Mouse (Mus musculus) lung, postnatal 25 days (tissue): ENCODE measurements around the gene Arpp21.
"Not testable (repeated sequence)": the region's sequence is repeated elsewhere in the genome, so short reads cannot be mapped to it uniquely, and the experiment has no call there.

Experiments used
- DNase-seq: peaks from one replicate; pipeline ENCODE4 v3.0.0; 2022; ENCODE audit warnings: low spot score

Gene Arpp21

GRCm38 (mm10) chr9:112102155-112102851, 133.4 kb downstream of the Arpp21 start:
- no peak for DNase-seq

DNA sequence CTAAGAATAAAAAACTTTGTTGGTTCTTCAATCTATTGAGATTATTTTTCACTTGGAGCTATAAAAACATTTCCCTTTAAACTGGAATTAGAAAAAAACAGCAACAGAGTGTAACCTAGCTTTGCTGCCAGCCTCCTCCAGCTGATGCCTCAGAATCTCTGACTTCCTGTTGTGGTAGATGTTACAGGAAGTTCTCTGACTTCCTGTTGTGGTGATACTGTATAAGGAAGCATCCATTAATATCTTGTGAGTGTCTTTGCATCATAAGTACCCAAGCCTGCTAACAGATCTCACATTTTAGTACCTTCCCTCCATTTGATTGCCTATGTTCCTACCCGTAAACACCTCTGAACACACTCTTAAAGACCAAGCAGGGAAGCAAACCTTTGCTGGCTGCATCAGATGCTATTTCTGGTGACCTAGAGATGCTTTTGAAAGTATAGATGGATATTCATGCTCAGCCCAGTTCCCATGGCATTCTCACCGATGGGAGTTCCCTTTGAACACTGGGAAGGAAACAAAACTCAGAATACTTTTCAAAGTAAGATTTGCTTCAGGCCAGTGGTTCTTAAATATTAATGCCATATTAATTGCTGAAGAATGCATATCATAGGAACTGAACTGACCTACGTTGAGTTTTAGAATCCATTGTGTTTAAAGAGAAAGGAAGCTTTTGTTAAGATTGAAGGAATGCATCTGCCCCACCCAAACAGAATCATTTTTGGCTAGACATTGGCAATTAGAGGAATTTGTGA, 134.7 kb downstream of the Arpp21 start:
- peak; percentile 38 for DNase-seq

DNA sequence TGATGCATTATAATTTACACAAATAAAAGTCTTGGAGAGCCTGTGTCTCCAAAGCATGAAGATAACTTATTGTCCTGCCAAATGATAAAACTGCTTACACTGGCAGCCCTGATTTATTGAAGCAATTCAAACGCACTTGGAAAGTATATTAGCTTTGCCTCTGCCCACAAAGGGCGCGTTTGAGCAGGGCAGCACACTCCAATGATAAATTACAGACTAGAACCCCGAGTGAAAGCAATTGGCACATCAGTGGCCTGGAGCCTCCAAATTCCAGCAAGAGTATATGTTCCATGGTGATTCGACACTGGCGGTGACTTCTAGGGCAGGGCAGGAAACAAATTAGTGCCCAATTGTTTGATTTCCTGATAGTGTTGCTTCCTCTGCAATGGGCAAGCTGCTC, 137.5 kb downstream of the Arpp21 start:
- no peak for DNase-seq

DNA sequence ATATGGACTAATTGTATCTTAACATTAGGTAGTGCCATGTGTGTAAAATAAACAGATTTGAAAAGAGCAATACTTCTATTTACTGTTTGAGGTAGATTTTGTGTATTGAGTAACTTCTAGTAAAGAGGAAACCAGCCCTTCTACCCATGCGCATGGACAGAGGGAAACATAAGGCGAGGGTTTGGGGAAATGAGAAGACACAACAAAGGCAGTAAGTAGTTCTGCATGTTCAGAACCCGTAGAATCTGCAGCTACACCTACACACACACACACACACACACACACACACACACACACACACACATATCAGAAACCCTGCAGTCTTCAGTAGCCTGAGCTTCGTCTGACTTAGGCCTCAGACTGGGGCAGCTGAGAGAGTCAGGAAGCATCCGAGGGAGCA, 140.0 kb downstream of the Arpp21 start:
- DNase-seq: no peak

- DNase-seq: no peak
Measured at GRCm38 (mm10) chr9:112095198-112095597, 140.5 kb downstream of the Arpp21 start.

GRCm38 (mm10) chr9:112078903-112079302, 156.8 kb downstream of the Arpp21 start:
- DNase-seq: no peak

- DNase-seq: no peak
Measured at GRCm38 (mm10) chr9:112078453-112078852, 157.3 kb downstream of the Arpp21 start.

DNA sequence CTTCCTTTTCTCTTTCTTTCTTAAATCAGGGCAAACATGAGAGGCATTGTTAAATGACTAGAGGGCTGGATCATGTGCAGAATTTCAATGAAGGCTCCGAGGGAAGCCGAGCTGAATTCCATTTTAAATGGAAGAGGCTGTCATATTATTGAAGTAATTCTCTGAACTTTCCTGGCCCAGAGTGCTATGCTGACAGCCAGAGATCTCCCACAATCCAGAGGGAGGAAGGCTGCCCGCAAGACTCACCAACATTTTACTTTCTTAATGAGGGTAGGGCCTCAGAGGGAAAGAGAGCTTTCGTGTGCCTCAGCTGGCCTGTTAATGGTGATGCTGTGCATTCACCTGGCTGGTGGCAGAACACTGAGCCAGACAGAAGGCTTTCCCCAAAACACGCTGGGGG, 160.5 kb downstream of the Arpp21 start:
- no peak for DNase-seq

DNA sequence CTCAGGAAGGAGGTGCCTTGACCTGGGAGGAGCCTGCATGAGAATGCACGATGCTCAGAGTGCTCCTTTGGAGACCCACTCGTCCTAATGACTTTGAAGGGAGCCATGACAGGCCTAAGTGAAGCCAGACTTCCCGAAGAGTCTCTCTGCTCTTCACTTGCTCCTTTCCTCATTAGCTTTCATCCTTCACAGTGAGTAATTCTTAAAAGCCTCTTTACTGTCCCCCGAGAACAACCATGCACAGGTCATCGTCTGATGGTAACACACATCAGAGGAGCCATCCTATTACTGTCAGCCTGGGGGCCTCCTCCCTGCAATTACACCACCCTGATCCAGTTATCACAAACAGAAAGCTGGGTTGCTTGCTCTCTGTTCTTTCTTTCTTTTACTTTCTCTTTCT, 160.9 kb downstream of the Arpp21 start:
- no peak for DNase-seq

DNA sequence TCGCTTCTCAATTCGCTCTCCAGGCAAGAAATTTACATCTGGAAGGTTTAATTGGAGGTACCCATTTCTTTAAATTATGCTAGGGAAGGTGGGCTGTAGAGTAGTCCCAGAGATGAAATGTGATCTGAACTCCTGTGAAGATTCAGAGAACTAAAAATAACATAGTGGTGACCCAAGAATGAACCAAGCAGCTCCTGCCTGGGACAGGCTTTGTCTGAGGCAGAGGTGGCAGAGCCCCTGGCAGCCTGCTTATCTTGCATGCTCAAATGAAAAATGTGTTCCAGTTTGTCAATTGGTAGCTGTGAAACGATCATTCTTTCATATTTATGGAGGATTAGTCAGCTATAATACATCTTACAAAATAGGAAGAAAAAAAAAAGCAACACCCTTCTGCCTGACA, 164.4 kb downstream of the Arpp21 start:
- DNase-seq: no peak

GRCm38 (mm10) chr9:112070961-112071360, 164.8 kb downstream of the Arpp21 start:
- DNase-seq: no peak

DNA sequence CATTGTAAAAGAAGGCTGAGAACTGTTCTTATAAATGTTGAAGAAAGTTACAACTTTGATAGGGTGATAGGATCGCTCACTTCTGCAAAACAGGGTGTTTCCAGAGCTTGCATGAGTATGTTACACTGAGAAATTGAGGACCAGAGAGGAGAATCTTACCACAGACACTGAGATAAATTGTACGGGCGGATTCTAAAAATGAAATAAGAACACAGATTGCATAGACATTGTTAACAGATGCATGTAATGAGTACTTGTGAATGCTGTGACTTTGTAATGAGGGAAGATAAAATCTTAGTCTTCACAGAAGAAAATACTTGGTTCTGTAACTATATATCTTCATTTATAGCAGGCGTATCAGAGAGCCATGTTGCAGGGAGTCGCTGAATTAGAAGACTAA, 167.5 kb downstream of the Arpp21 start:
- no peak for DNase-seq

DNA sequence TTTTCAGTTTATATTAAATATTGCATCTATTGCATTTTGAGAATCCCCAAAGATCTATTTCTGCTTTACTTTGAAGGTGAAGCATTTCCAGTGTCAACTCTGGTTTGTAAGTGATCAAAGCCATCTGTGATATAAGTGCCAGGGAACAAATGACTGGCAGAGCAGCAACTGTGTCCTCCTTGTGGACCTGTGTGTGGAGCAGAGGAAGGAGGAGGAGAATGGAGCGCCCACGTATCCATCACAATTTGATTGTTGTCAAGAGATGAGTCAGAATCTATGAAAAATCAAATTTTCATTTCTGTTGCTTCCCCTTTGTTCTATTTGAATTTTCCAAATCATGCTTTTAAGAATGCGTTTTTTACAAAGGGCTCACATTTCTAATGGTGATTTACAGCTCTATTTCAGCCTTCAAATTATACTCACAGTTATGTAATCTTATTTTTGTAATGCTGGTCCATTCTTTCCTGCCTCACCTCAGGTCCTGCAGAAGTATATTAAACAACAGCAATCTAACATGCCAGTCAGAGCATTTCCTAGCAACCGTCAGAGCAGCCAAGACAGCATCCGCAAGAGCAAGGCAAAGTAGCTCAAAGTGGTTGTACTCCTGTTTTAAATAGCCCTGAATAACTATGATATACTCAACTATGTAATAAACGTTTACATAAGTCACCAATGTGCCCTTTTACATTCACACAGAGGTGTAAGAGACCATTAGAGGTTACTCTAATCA, 174.9 kb downstream of the Arpp21 start:
- no peak for DNase-seq

DNA sequence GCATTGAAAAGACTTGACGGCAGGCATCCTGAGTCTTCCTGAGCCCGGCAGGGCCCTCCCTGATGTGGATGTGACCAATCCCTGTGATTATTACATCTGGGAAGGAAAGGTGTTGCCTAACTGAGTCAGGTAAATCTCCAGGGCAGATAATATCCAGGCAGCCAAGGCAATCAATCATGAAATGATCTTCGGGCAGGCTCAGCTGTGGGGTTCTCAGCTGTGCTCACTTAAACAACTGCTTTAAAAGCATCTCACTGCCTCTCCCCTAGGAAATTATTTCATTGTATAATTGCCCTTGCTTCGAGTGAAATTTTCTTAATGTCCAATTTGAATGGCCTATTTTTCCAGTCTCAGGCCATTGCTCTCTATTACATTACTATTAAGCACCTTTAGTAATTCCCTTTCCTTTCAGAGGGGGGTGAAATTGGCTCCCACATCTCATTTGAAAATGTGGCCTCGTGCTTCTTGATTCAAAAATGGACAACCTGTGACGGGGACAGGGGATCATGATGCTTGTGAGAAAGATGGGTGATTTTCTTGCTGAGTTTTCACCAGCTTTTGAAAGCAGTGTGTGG, 180.8 kb downstream of the Arpp21 start:
- no peak for DNase-seq

- DNase-seq: no peak
Measured at GRCm38 (mm10) chr9:112047903-112048467, 187.8 kb downstream of the Arpp21 start.

GRCm38 (mm10) chr9:112040566-112040965, 195.2 kb downstream of the Arpp21 start:
- no peak for DNase-seq

- DNase-seq: no peak
Measured at GRCm38 (mm10) chr9:112037732-112038131, 198.0 kb downstream of the Arpp21 start.

- DNase-seq: not testable (repeated sequence)
Measured at GRCm38 (mm10) chr9:112033840-112034239, 201.9 kb downstream of the Arpp21 start.

DNA sequence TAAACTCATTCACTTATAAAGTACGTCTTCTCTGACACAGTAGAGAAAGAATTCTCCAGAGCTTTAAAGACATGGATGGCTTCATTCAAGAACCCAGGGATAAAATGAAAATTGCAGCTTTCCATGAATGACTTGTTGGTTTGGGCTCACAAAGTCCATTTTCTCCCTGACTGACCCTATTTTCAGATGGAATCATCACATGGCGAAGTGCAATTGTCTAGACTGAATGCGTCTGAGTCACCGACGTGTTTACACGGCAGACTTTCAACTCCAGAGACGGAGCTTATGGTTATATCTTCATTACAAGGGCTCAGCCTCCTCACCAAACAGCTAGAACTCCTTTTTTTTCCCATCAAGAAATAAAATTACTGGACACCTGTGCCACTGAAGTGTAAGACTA, 203.6 kb downstream of the Arpp21 start:
- DNase-seq: no peak

DNA sequence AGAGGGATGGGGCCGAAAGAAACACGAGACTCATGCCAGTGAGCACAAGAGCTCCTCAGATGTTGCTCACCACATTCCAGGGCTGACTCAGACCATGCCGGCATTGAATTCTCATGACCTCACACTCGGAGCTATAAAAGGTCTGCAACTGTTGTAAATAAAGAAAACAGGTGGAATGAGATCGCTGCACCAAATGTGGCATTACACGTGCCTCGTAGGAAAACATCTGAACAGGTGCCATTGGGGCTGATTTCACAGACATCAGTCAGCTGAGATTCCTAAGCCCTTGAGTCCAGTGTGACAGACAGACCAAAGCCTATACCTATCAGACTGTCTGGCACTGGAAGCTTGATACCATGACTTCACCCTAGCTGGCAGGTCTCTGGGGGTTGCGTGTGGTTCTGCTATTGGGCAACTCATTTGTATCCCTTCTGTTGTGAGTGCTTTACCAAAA, 212.1 kb downstream of the Arpp21 start:
- DNase-seq: no peak

- no peak for DNase-seq
Measured at GRCm38 (mm10) chr9:112023111-112023510, 212.6 kb downstream of the Arpp21 start.
